Mouse (Mus musculus): ENCODE data around the gene Gata2. TPM values are rescaled to one million over a fixed set of nuclear protein-coding genes. Genes with fewer than 3 reads are reported as not detected.
"Not testable (repeated sequence)": the region's sequence is repeated elsewhere in the genome, so short reads cannot be mapped to it uniquely, and the experiment has no call there.

Gata2 gene
- polyA plus RNA-seq (2014; fragmentation: Nextera tagmentation; extraction: Ambion mirVana) = 26.6 and 28.6 TPM in 2 replicates

- H3K36me3 ChIP-seq (ENCODE audit: control insufficient read depth, insufficient read depth, low read length) = no peaks in the 10 kb centered on the region
- H3K9me3 ChIP-seq (ENCODE audit: control insufficient read depth, low read length) = no peaks in the 10 kb centered on the region
- ATAC-seq (ENCODE audit: low FRiP score) (no peak), DNase-seq (ENCODE audit: low spot score, missing footprints) (peak; percentile 96)
- peak within 1 kb of the TSS; percentile 50 for H3K27ac ChIP-seq (ENCODE audit: low read depth, low read length)
- H3K27me3 ChIP-seq (ENCODE audit: control insufficient read depth, insufficient read depth, low read length) = peaks cover 99% of the 10 kb centered on the region
- peak within 1 kb of the TSS; percentile 50 for H3K9ac ChIP-seq (ENCODE audit: low read length)
- H3K4me1 ChIP-seq (ENCODE audit: control insufficient read depth, insufficient read depth, low read length) = peaks cover 38% of the 10 kb centered on the region
- H3K4me2 ChIP-seq = peak within 1 kb of the TSS; percentile 41
- WGBS = under 1% methylated on average over 54 of the region's 57 CpGs
- peak within 1 kb of the TSS; percentile 34 for H3K4me3 ChIP-seq (ENCODE audit: low read depth, low read length)
Measured at GRCm38 (mm10) chr6:88193433-88194052, at the start of gene Gata2. Gene Gata2 (plus strand): TSS chr6:88193891.

GRCm38 (mm10) chr6:88145793-88146192 is 47.9 kb upstream of the Gata2 start:
- Histone ChIP-seq H3K9me3 (ENCODE audit: control insufficient read depth, low read length) (no peaks in the 10 kb centered on the region), H3K36me3 (ENCODE audit: control insufficient read depth, insufficient read depth, low read length) (no peaks in the 10 kb centered on the region), H3K4me3 (ENCODE audit: low read depth, low read length) (no peak overlapping the region), H3K27me3 (ENCODE audit: control insufficient read depth, insufficient read depth, low read length) (no peaks in the 10 kb centered on the region), H3K27ac (ENCODE audit: low read depth, low read length) (no peak overlapping the region), H3K4me1 (ENCODE audit: control insufficient read depth, insufficient read depth, low read length) (no peaks in the 10 kb centered on the region), H3K4me2 (no peak overlapping the region), H3K9ac (ENCODE audit: low read length) (no peak overlapping the region)
- WGBS = 74% methylated on average over 4 of the region's 4 CpGs
- no peak for DNase-seq (ENCODE audit: low spot score, missing footprints)
- no peak for ATAC-seq (ENCODE audit: low FRiP score)

- ATAC-seq (ENCODE audit: low FRiP score) (no peak), DNase-seq (ENCODE audit: low spot score, missing footprints) (no peak)
- no peak overlapping the region for H3K9ac ChIP-seq (ENCODE audit: low read length)
- H3K9me3 ChIP-seq (ENCODE audit: control insufficient read depth, low read length) = no peaks in the 10 kb centered on the region
- no peaks in the 10 kb centered on the region for H3K27me3 ChIP-seq (ENCODE audit: control insufficient read depth, insufficient read depth, low read length)
- H3K36me3 ChIP-seq (ENCODE audit: control insufficient read depth, insufficient read depth, low read length) = no peaks in the 10 kb centered on the region
- H3K4me3 ChIP-seq (ENCODE audit: low read depth, low read length) = no peak overlapping the region
- no peak overlapping the region for H3K27ac ChIP-seq (ENCODE audit: low read depth, low read length)
- H3K4me1 ChIP-seq (ENCODE audit: control insufficient read depth, insufficient read depth, low read length) = no peaks in the 10 kb centered on the region
- H3K4me2 ChIP-seq = no peak overlapping the region
- WGBS = 81% methylated on average over 8 of the region's 8 CpGs
Measured at GRCm38 (mm10) chr6:88146576-88146975, 47.1 kb upstream of the Gata2 start.

GRCm38 (mm10) chr6:88147411-88148003 is 46.2 kb upstream of the Gata2 start:
- Histone ChIP-seq H3K4me2 (no peak overlapping the region), H3K9me3 (ENCODE audit: control insufficient read depth, low read length) (no peaks in the 10 kb centered on the region), H3K9ac (ENCODE audit: low read length) (no peak overlapping the region), H3K4me1 (ENCODE audit: control insufficient read depth, insufficient read depth, low read length) (no peaks in the 10 kb centered on the region), H3K27ac (ENCODE audit: low read depth, low read length) (no peak overlapping the region), H3K27me3 (ENCODE audit: control insufficient read depth, insufficient read depth, low read length) (no peaks in the 10 kb centered on the region), H3K4me3 (ENCODE audit: low read depth, low read length) (no peak overlapping the region), H3K36me3 (ENCODE audit: control insufficient read depth, insufficient read depth, low read length) (no peaks in the 10 kb centered on the region)
- WGBS = 83% methylated on average over 14 of the region's 16 CpGs
- ATAC-seq (ENCODE audit: low FRiP score) = no peak
- no peak for DNase-seq (ENCODE audit: low spot score, missing footprints)

GRCm38 (mm10) chr6:88151335-88151734 is 42.4 kb upstream of the Gata2 start:
- no peaks in the 10 kb centered on the region for H3K9me3 ChIP-seq (ENCODE audit: control insufficient read depth, low read length)
- H3K4me1 ChIP-seq (ENCODE audit: control insufficient read depth, insufficient read depth, low read length) = no peaks in the 10 kb centered on the region
- ATAC-seq (ENCODE audit: low FRiP score) (no peak), DNase-seq (ENCODE audit: low spot score, missing footprints) (no peak)
- H3K36me3 ChIP-seq (ENCODE audit: control insufficient read depth, insufficient read depth, low read length) = no peaks in the 10 kb centered on the region
- no peaks in the 10 kb centered on the region for H3K27me3 ChIP-seq (ENCODE audit: control insufficient read depth, insufficient read depth, low read length)
- H3K9ac ChIP-seq (ENCODE audit: low read length) = no peak overlapping the region
- 74% methylated on average over 4 of the region's 4 CpGs for WGBS
- H3K27ac ChIP-seq (ENCODE audit: low read depth, low read length) = no peak overlapping the region
- H3K4me3 ChIP-seq (ENCODE audit: low read depth, low read length) = no peak overlapping the region
- no peak overlapping the region for H3K4me2 ChIP-seq

GRCm38 (mm10) chr6:88152127-88152705 is 41.5 kb upstream of the Gata2 start:
- no peak for DNase-seq (ENCODE audit: low spot score, missing footprints)
- no peak overlapping the region for H3K9ac ChIP-seq (ENCODE audit: low read length)
- no peak overlapping the region for H3K4me2 ChIP-seq
- 91% methylated on average over 14 of the region's 14 CpGs for WGBS
- no peaks in the 10 kb centered on the region for H3K9me3 ChIP-seq (ENCODE audit: control insufficient read depth, low read length)
- no peak overlapping the region for H3K4me3 ChIP-seq (ENCODE audit: low read depth, low read length)
- H3K27ac ChIP-seq (ENCODE audit: low read depth, low read length) = no peak overlapping the region
- no peaks in the 10 kb centered on the region for H3K36me3 ChIP-seq (ENCODE audit: control insufficient read depth, insufficient read depth, low read length)
- no peak for ATAC-seq (ENCODE audit: low FRiP score)
- no peaks in the 10 kb centered on the region for H3K4me1 ChIP-seq (ENCODE audit: control insufficient read depth, insufficient read depth, low read length)
- H3K27me3 ChIP-seq (ENCODE audit: control insufficient read depth, insufficient read depth, low read length) = no peaks in the 10 kb centered on the region

GRCm38 (mm10) chr6:88152979-88153378 is 40.7 kb upstream of the Gata2 start:
- Histone ChIP-seq H3K27ac (ENCODE audit: low read depth, low read length) (no peak overlapping the region), H3K4me3 (ENCODE audit: low read depth, low read length) (no peak overlapping the region), H3K4me2 (no peak overlapping the region), H3K9ac (ENCODE audit: low read length) (no peak overlapping the region), H3K36me3 (ENCODE audit: control insufficient read depth, insufficient read depth, low read length) (no peaks in the 10 kb centered on the region), H3K9me3 (ENCODE audit: control insufficient read depth, low read length) (no peaks in the 10 kb centered on the region), H3K4me1 (ENCODE audit: control insufficient read depth, insufficient read depth, low read length) (no peaks in the 10 kb centered on the region), H3K27me3 (ENCODE audit: control insufficient read depth, insufficient read depth, low read length) (no peaks in the 10 kb centered on the region)
- ATAC-seq (ENCODE audit: low FRiP score) = no peak
- 82% methylated on average over 6 of the region's 6 CpGs for WGBS
- no peak for DNase-seq (ENCODE audit: low spot score, missing footprints)

- not testable (repeated sequence) for H3K4me3 ChIP-seq (ENCODE audit: low read depth, low read length); H3K4me2 ChIP-seq; DNase-seq (ENCODE audit: low spot score, missing footprints); H3K9ac ChIP-seq (ENCODE audit: low read length); H3K36me3 ChIP-seq (ENCODE audit: control insufficient read depth, insufficient read depth, low read length); H3K27me3 ChIP-seq (ENCODE audit: control insufficient read depth, insufficient read depth, low read length); H3K9me3 ChIP-seq (ENCODE audit: control insufficient read depth, low read length); ATAC-seq (ENCODE audit: low FRiP score); H3K27ac ChIP-seq (ENCODE audit: low read depth, low read length); H3K4me1 ChIP-seq (ENCODE audit: control insufficient read depth, insufficient read depth, low read length)
- WGBS = 92% methylated on average over 6 of the region's 6 CpGs
Measured at GRCm38 (mm10) chr6:88155614-88156013, 38.1 kb upstream of the Gata2 start.

GRCm38 (mm10) chr6:88158790-88159189 is 34.9 kb upstream of the Gata2 start:
- H3K9me3 ChIP-seq (ENCODE audit: control insufficient read depth, low read length) = no peaks in the 10 kb centered on the region
- H3K4me3 ChIP-seq (ENCODE audit: low read depth, low read length) = no peak overlapping the region
- H3K4me1 ChIP-seq (ENCODE audit: control insufficient read depth, insufficient read depth, low read length) = no peaks in the 10 kb centered on the region
- no peaks in the 10 kb centered on the region for H3K36me3 ChIP-seq (ENCODE audit: control insufficient read depth, insufficient read depth, low read length)
- ATAC-seq (ENCODE audit: low FRiP score) (no peak), DNase-seq (ENCODE audit: low spot score, missing footprints) (no peak)
- no peak overlapping the region for H3K27ac ChIP-seq (ENCODE audit: low read depth, low read length)
- no peak overlapping the region for H3K4me2 ChIP-seq
- H3K27me3 ChIP-seq (ENCODE audit: control insufficient read depth, insufficient read depth, low read length) = no peaks in the 10 kb centered on the region
- no peak overlapping the region for H3K9ac ChIP-seq (ENCODE audit: low read length)
- 83% methylated on average over 5 of the region's 5 CpGs for WGBS
